Mouse (Mus musculus) MEL (cell line): Measurements from ENCODE around the gene Shh.

Experiments
- CTCF ChIP-seq, 3 experiments: IDR thresholded peaks in 2 of 3; conservative IDR thresholded peaks in 1 of 3; 2 replicates each; pipeline ENCODE4 v1.5.1; 2011 to 2012; ENCODE audit warnings: low read length in 3 of 3, low read depth in 2 of 3, mild to moderate bottlenecking in 2 of 3, improper control_type of control experiment in 1 of 3, inconsistent platforms in 1 of 3, mixed read lengths in 1 of 3, moderate library complexity in 1 of 3; ENCODE audit not compliant: control insufficient read depth in 1 of 3, insufficient read depth in 1 of 3, poor library complexity in 1 of 3, severe bottlenecking in 1 of 3
- E2F4 ChIP-seq: IDR thresholded peaks from 2 replicates; pipeline ENCODE4 v1.6.1; 2011; ENCODE audit warnings: low read depth, low read length, improper control_type of control experiment, borderline replicate concordance
- MAFK ChIP-seq: IDR thresholded peaks from 2 replicates; pipeline ENCODE4 v1.6.1; 2011; ENCODE audit warnings: low read depth, mild to moderate bottlenecking, low read length, improper control_type of control experiment, borderline replicate concordance
- MAX ChIP-seq: IDR thresholded peaks from 2 replicates; pipeline ENCODE4 v1.6.1; 2011; ENCODE audit warnings: low read length, improper control_type of control experiment
- MXI1 ChIP-seq: IDR thresholded peaks from 2 replicates; pipeline ENCODE4 v1.6.1; 2011; ENCODE audit warnings: mild to moderate bottlenecking, low read depth, low read length, improper control_type of control experiment
- POLR2A ChIP-seq, 2 experiments: IDR thresholded peaks; 2 replicates each; pipeline ENCODE4 v1.6.1; 2011 to 2012; ENCODE audit warnings: low read length in 2 of 2, mild to moderate bottlenecking in 2 of 2, control low read depth in 1 of 2, improper control_type of control experiment in 1 of 2, low read depth in 1 of 2, moderate library complexity in 1 of 2; ENCODE audit not compliant: control insufficient read depth in 1 of 2, insufficient read depth in 1 of 2, poor library complexity in 1 of 2
- POLR2AphosphoS5 ChIP-seq: IDR thresholded peaks from 2 replicates; pipeline ENCODE4 v1.6.1; 2012; ENCODE audit warnings: low read depth, borderline replicate concordance, mild to moderate bottlenecking, inconsistent platforms, low read length, moderate library complexity, mixed read lengths
- ZKSCAN1 ChIP-seq: IDR thresholded peaks from 2 replicates; pipeline ENCODE4 v1.6.1; 2012; ENCODE audit warnings: low read depth, mild to moderate bottlenecking, inconsistent platforms, low read length, improper control_type of control experiment, moderate library complexity
- ZMIZ1 ChIP-seq: IDR thresholded peaks from 2 replicates; pipeline ENCODE4 v1.6.1; 2012; ENCODE audit warnings: low read depth, mild to moderate bottlenecking, inconsistent platforms, low read length, improper control_type of control experiment, moderate library complexity

- TF ChIP-seq POLR2AphosphoS5, result no peak
- no peak for TF ChIP-seq CTCF (IDR thresholded peaks at IDR 0.05 in 2 of 3, conservative IDR thresholded peaks at IDR 0.05 in 1 of 3; ENCODE audit: control insufficient read depth in 1 of 3, insufficient read depth in 1 of 3, low read depth in 2 of 3, low read length in 3 of 3, poor library complexity in 1 of 3, severe bottlenecking in 1 of 3)
- no peak for TF ChIP-seq POLR2A (IDR thresholded peaks at IDR 0.05; ENCODE audit: control insufficient read depth in 1 of 2, insufficient read depth in 1 of 2, low read depth in 1 of 2, low read length in 2 of 2, poor library complexity in 1 of 2)
- no peak for TF ChIP-seq MXI1
- no peak for TF ChIP-seq MAX
- no peak for TF ChIP-seq MAFK
- no peak for TF ChIP-seq E2F4
- TF ChIP-seq ZMIZ1, result no peak
- no peak for TF ChIP-seq ZKSCAN1
Measured at GRCm38 (mm10) chr5:28465526-28465925, 1.5 kb downstream of the Shh start.
